Mouse (Mus musculus) MEL (cell line): ENCODE measurements around the gene Macrod1. TPM values are rescaled to one million over a fixed set of nuclear protein-coding genes. Genes with fewer than 3 reads are reported as not detected.

Source experiments
- DNase-seq: peaks from one replicate; pipeline ENCODE4 v3.0.0; 2011; ENCODE audit warnings: low read depth, low spot score
- H3K27ac ChIP-seq: 2 replicates; pipeline ENCODE4 v1.5.1; 2012; ENCODE audit warnings: low read depth, mild to moderate bottlenecking, control low read depth, low read length, moderate library complexity; ENCODE audit not compliant: control insufficient read depth
- H3K27me3 ChIP-seq, 2 experiments: fragments of 150-350 bp in 1 of 2; sonication (generic) in 1 of 2; 2 replicates each; pipeline ENCODE4 v1.6.1; 2012; ENCODE audit warnings: low read length in 2 of 2, mild to moderate bottlenecking in 2 of 2, improper control_type of control experiment in 1 of 2, moderate library complexity in 1 of 2; ENCODE audit not compliant: insufficient read depth in 2 of 2, control insufficient read depth in 1 of 2
- H3K36me3 ChIP-seq, 2 experiments: 2 replicates each; pipeline ENCODE4 v1.6.1; 2012 to 2014; ENCODE audit warnings: low read length in 2 of 2, improper control_type of control experiment in 1 of 2, inconsistent platforms in 1 of 2, mild to moderate bottlenecking in 1 of 2; ENCODE audit not compliant: insufficient read depth in 2 of 2, control insufficient read depth in 1 of 2
- H3K4me1 ChIP-seq, 2 experiments: fragments of 150-350 bp in 1 of 2; sonication (generic) in 1 of 2; 2 replicates each; pipeline ENCODE4 v1.6.1; 2012; ENCODE audit warnings: low read length in 2 of 2, improper control_type of control experiment in 1 of 2, mild to moderate bottlenecking in 1 of 2; ENCODE audit not compliant: insufficient read depth in 2 of 2, control insufficient read depth in 1 of 2
- H3K4me3 ChIP-seq, 2 experiments: fragments of 150-350 bp in 1 of 2; sonication (generic) in 1 of 2; 2 replicates each; pipeline ENCODE4 v1.5.1; 2012; ENCODE audit warnings: low read depth in 2 of 2, low read length in 2 of 2, mild to moderate bottlenecking in 2 of 2, moderate library complexity in 2 of 2, control low read depth in 1 of 2, improper control_type of control experiment in 1 of 2; ENCODE audit not compliant: control insufficient read depth in 1 of 2, insufficient read depth in 1 of 2
- H3K79me2 ChIP-seq: 2 replicates; pipeline ENCODE4 v1.6.1; 2012; ENCODE audit warnings: mild to moderate bottlenecking, low read length, moderate library complexity; ENCODE audit not compliant: control insufficient read depth, poor library complexity, insufficient read depth
- H3K9ac ChIP-seq: 2 replicates; pipeline ENCODE4 v1.6.1; 2012; ENCODE audit warnings: low read depth, mild to moderate bottlenecking, control low read depth, low read length, moderate library complexity; ENCODE audit not compliant: control insufficient read depth, poor library complexity, severe bottlenecking
- H3K9me3 ChIP-seq: fragments of 150-350 bp; sonication (generic); replicated peaks from 2 replicates; pipeline ENCODE4 v1.6.1; 2012; ENCODE audit warnings: mild to moderate bottlenecking, low read length, improper control_type of control experiment, moderate library complexity; ENCODE audit not compliant: insufficient read depth
- CHD1 ChIP-seq: IDR thresholded peaks from 2 replicates; pipeline ENCODE4 v1.6.1; 2012; ENCODE audit warnings: low read depth, mild to moderate bottlenecking, inconsistent platforms, low read length, improper control_type of control experiment
- CHD2 ChIP-seq: IDR thresholded peaks from 2 replicates; pipeline ENCODE4 v1.6.1; 2011; ENCODE audit warnings: low read length, improper control_type of control experiment
- CTCF ChIP-seq, 3 experiments: IDR thresholded peaks in 2 of 3; conservative IDR thresholded peaks in 1 of 3; 2 replicates each; pipeline ENCODE4 v1.5.1; 2011 to 2012; ENCODE audit warnings: low read length in 3 of 3, low read depth in 2 of 3, mild to moderate bottlenecking in 2 of 3, improper control_type of control experiment in 1 of 3, inconsistent platforms in 1 of 3, mixed read lengths in 1 of 3, moderate library complexity in 1 of 3; ENCODE audit not compliant: control insufficient read depth in 1 of 3, insufficient read depth in 1 of 3, poor library complexity in 1 of 3, severe bottlenecking in 1 of 3
- E2F4 ChIP-seq: IDR thresholded peaks from 2 replicates; pipeline ENCODE4 v1.6.1; 2011; ENCODE audit warnings: low read depth, low read length, improper control_type of control experiment, borderline replicate concordance
- EP300 ChIP-seq, 2 experiments: IDR thresholded peaks; 2 replicates each; pipeline ENCODE4 v1.6.1; 2011; ENCODE audit warnings: improper control_type of control experiment in 2 of 2, low read length in 2 of 2, low read depth in 1 of 2, mild to moderate bottlenecking in 1 of 2
- ETS1 ChIP-seq: IDR thresholded peaks from 2 replicates; pipeline ENCODE4 v1.6.1; 2012; ENCODE audit warnings: low read depth, mild to moderate bottlenecking, inconsistent platforms, low read length, improper control_type of control experiment, moderate library complexity
- GABPA ChIP-seq: IDR thresholded peaks from 2 replicates; pipeline ENCODE4 v1.6.1; 2012; ENCODE audit warnings: low read depth, mild to moderate bottlenecking, inconsistent platforms, low read length, improper control_type of control experiment, moderate library complexity
- GATA1 ChIP-seq: IDR thresholded peaks from 2 replicates; pipeline ENCODE4 v1.6.1; 2011; ENCODE audit warnings: low read depth, low read length, improper control_type of control experiment
- HCFC1 ChIP-seq: IDR thresholded peaks from 2 replicates; pipeline ENCODE4 v1.6.1; 2012; ENCODE audit warnings: low read depth, mild to moderate bottlenecking, inconsistent platforms, low read length, improper control_type of control experiment, moderate library complexity
- JUND ChIP-seq: IDR thresholded peaks from 2 replicates; pipeline ENCODE4 v1.6.1; 2011; ENCODE audit warnings: low read depth, mild to moderate bottlenecking, improper control_type of control experiment, low read length
- MAX ChIP-seq: IDR thresholded peaks from 2 replicates; pipeline ENCODE4 v1.6.1; 2011; ENCODE audit warnings: low read length, improper control_type of control experiment
- MAZ ChIP-seq: IDR thresholded peaks from 2 replicates; pipeline ENCODE4 v1.6.1; 2012; ENCODE audit warnings: low read depth, mild to moderate bottlenecking, inconsistent platforms, low read length, improper control_type of control experiment
- MEF2A ChIP-seq: IDR thresholded peaks from 2 replicates; pipeline ENCODE4 v1.6.1; 2014; ENCODE audit warnings: low read depth, mild to moderate bottlenecking, inconsistent platforms, low read length, improper control_type of control experiment; ENCODE audit not compliant: poor library complexity, insufficient replicate concordance, severe bottlenecking; ENCODE audit errors: extremely low read depth
- MXI1 ChIP-seq: IDR thresholded peaks from 2 replicates; pipeline ENCODE4 v1.6.1; 2011; ENCODE audit warnings: mild to moderate bottlenecking, low read depth, low read length, improper control_type of control experiment
- MYB ChIP-seq: IDR thresholded peaks from 2 replicates; pipeline ENCODE4 v1.6.1; 2011; ENCODE audit warnings: mild to moderate bottlenecking, low read depth, low read length, improper control_type of control experiment
- MYC ChIP-seq: IDR thresholded peaks from 2 replicates; pipeline ENCODE4 v1.6.1; 2011; ENCODE audit warnings: low read depth, mild to moderate bottlenecking, low read length, improper control_type of control experiment, moderate library complexity
- NRF1 ChIP-seq: IDR thresholded peaks from 2 replicates; pipeline ENCODE4 v1.6.1; 2014; ENCODE audit warnings: low read depth, mild to moderate bottlenecking, inconsistent platforms, low read length, improper control_type of control experiment, moderate library complexity; ENCODE audit not compliant: poor library complexity, insufficient read depth, severe bottlenecking
- POLR2AphosphoS2 ChIP-seq: IDR thresholded peaks from 2 replicates; pipeline ENCODE4 v1.6.1; 2011; ENCODE audit warnings: low read length, improper control_type of control experiment
- POLR2AphosphoS5 ChIP-seq: IDR thresholded peaks from 2 replicates; pipeline ENCODE4 v1.6.1; 2012; ENCODE audit warnings: low read depth, borderline replicate concordance, mild to moderate bottlenecking, inconsistent platforms, low read length, moderate library complexity, mixed read lengths
- RAD21 ChIP-seq: IDR thresholded peaks from 2 replicates; pipeline ENCODE4 v1.6.1; 2011; ENCODE audit warnings: mild to moderate bottlenecking, low read depth, low read length, improper control_type of control experiment
- TAL1 ChIP-seq: IDR thresholded peaks from 2 replicates; pipeline ENCODE4 v1.6.1; 2012; ENCODE audit warnings: mild to moderate bottlenecking, inconsistent platforms, low read length, moderate library complexity, mixed read lengths
- TCF12 ChIP-seq: IDR thresholded peaks from 2 replicates; pipeline ENCODE4 v1.6.1; 2014; ENCODE audit warnings: low read depth, mild to moderate bottlenecking, inconsistent platforms, low read length, improper control_type of control experiment, moderate library complexity
- UBTF ChIP-seq: IDR thresholded peaks from 2 replicates; pipeline ENCODE4 v1.6.1; 2012; ENCODE audit warnings: low read depth, mild to moderate bottlenecking, inconsistent platforms, low read length, improper control_type of control experiment, moderate library complexity, borderline replicate concordance; ENCODE audit not compliant: insufficient read depth
- USF1 ChIP-seq: IDR thresholded peaks from 2 replicates; pipeline ENCODE4 v1.6.1; 2014; ENCODE audit warnings: low read depth, mild to moderate bottlenecking, inconsistent platforms, low read length, improper control_type of control experiment, moderate library complexity
- USF2 ChIP-seq, 2 experiments: IDR thresholded peaks; 2 replicates each; pipeline ENCODE4 v1.6.1; 2011 to 2012; ENCODE audit warnings: improper control_type of control experiment in 2 of 2, low read length in 2 of 2, borderline replicate concordance in 1 of 2, inconsistent platforms in 1 of 2, low read depth in 1 of 2, mild to moderate bottlenecking in 1 of 2; ENCODE audit not compliant: insufficient read depth in 1 of 2
- ZC3H11A ChIP-seq: IDR thresholded peaks from 2 replicates; pipeline ENCODE4 v1.6.1; 2012; ENCODE audit warnings: low read depth, mild to moderate bottlenecking, inconsistent platforms, low read length, improper control_type of control experiment
- ZKSCAN1 ChIP-seq: IDR thresholded peaks from 2 replicates; pipeline ENCODE4 v1.6.1; 2012; ENCODE audit warnings: low read depth, mild to moderate bottlenecking, inconsistent platforms, low read length, improper control_type of control experiment, moderate library complexity
- ZMIZ1 ChIP-seq: IDR thresholded peaks from 2 replicates; pipeline ENCODE4 v1.6.1; 2012; ENCODE audit warnings: low read depth, mild to moderate bottlenecking, inconsistent platforms, low read length, improper control_type of control experiment, moderate library complexity
- ZNF384 ChIP-seq: IDR thresholded peaks from 2 replicates; pipeline ENCODE4 v1.6.1; 2012; ENCODE audit warnings: low read depth, mild to moderate bottlenecking, inconsistent platforms, low read length, improper control_type of control experiment
- polyA plus RNA-seq, 2 experiments: library from polyadenylated mRNA; stranded (reverse) in 1 of 2; unstranded in 1 of 2; fragments of >175 nt in 1 of 2; fragments of >200 nt in 1 of 2; gene quantifications; 2 replicates each; pipeline versions ENCODE4 v1.2.1 to v1.2.4; 2012; ENCODE audit warnings: low replicate concordance in 2 of 2, low read depth in 1 of 2; ENCODE audit not compliant: insufficient read length in 2 of 2, insufficient read depth in 1 of 2, missing spikeins in 1 of 2
- total RNA-seq: library from RNA; depleted of rRNA; stranded (reverse); fragments of 300-350 nt; gene quantifications from 2 replicates; pipeline ENCODE4 v1.2.3, GENCODE M21; 2012

The Macrod1 gene
- total and polyA plus RNA-seq, 3 experiments, result 4.5 to 15.7 TPM; not detected in 1

DNA sequence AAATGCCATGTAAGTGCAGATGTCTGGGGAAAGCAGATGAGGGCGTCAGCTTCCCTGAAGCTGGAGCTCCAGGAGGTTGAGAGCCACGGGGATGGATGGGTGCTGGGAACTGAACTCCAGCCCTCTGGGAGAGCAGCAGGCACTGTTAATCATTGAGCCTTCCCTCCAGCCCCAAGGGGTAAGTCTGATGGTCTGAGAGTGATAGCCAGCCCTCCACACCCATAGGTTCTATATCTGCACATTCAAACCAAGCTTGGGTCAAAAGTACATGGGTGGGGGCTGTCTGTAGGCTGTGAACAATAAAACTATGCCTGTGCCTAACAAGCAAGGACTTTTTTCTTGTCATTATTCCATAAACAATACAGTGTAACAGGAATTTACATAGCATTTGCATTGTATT, 70.3 kb downstream of the Macrod1 start:
- DNase-seq, result no peak
- Histone ChIP-seq H3K27ac (no peak overlapping the region), H3K9me3 (no peaks in the 10 kb centered on the region), H3K4me1 (no peaks in the 10 kb centered on the region), H3K9ac (no peak overlapping the region), H3K4me3 (no peak overlapping the region), H3K27me3 (no peaks in the 10 kb centered on the region), H3K36me3 (no peaks in the 10 kb centered on the region), H3K79me2 (no peaks in the 10 kb centered on the region)
- TF ChIP-seq TCF12, result no peak
- no peak for TF ChIP-seq GABPA
- TF ChIP-seq POLR2AphosphoS2, result no peak
- TF ChIP-seq TAL1, result no peak
- no peak for TF ChIP-seq MXI1
- TF ChIP-seq USF2 (IDR thresholded peaks at IDR 0.05; ENCODE audit: borderline replicate concordance in 1 of 2, insufficient read depth in 1 of 2, low read depth in 1 of 2, low read length in 2 of 2), result no peak
- no peak for TF ChIP-seq MYC
- no peak for TF ChIP-seq CTCF (IDR thresholded peaks at IDR 0.05 in 2 of 3, conservative IDR thresholded peaks at IDR 0.05 in 1 of 3; ENCODE audit: control insufficient read depth in 1 of 3, insufficient read depth in 1 of 3, low read depth in 2 of 3, low read length in 3 of 3, poor library complexity in 1 of 3, severe bottlenecking in 1 of 3)
- TF ChIP-seq E2F4, result no peak
- TF ChIP-seq ETS1, result no peak
- no peak for TF ChIP-seq JUND
- TF ChIP-seq MEF2A, result no peak
- no peak for TF ChIP-seq RAD21
- no peak for TF ChIP-seq HCFC1
- TF ChIP-seq NRF1, result no peak
- TF ChIP-seq ZC3H11A, result no peak
- TF ChIP-seq GATA1, result no peak
- no peak for TF ChIP-seq CHD2
- no peak for TF ChIP-seq MYB
- no peak for TF ChIP-seq CHD1

GRCm38 (mm10) chr19:7128551-7129475, 72.2 kb downstream of the Macrod1 start:
- H3K9ac ChIP-seq, result no peak overlapping the region
- no peaks in the 10 kb centered on the region for H3K36me3 ChIP-seq
- no peak overlapping the region for H3K4me3 ChIP-seq
- H3K27ac ChIP-seq, result no peak overlapping the region
- no peaks in the 10 kb centered on the region for H3K9me3 ChIP-seq
- no peaks in the 10 kb centered on the region for H3K27me3 ChIP-seq
- DNase-seq, result no peak
- no peaks in the 10 kb centered on the region for H3K4me1 ChIP-seq
- H3K79me2 ChIP-seq, result no peaks in the 10 kb centered on the region
- TF ChIP-seq MYB, result no peak
- TF ChIP-seq POLR2AphosphoS5, result no peak
- TF ChIP-seq POLR2AphosphoS2, result no peak
- no peak for TF ChIP-seq USF1
- no peak for TF ChIP-seq CTCF (IDR thresholded peaks at IDR 0.05 in 2 of 3, conservative IDR thresholded peaks at IDR 0.05 in 1 of 3; ENCODE audit: control insufficient read depth in 1 of 3, insufficient read depth in 1 of 3, low read depth in 2 of 3, low read length in 3 of 3, poor library complexity in 1 of 3, severe bottlenecking in 1 of 3)
- TF ChIP-seq EP300 (IDR thresholded peaks at IDR 0.05; ENCODE audit: low read depth in 1 of 2, low read length in 2 of 2), result no peak
- no peak for TF ChIP-seq TAL1
- TF ChIP-seq UBTF, result no peak
- no peak for TF ChIP-seq MAX
- no peak for TF ChIP-seq ZKSCAN1
- TF ChIP-seq RAD21, result no peak
- no peak for TF ChIP-seq ZNF384
- TF ChIP-seq MAZ, result no peak
- TF ChIP-seq USF2 (IDR thresholded peaks at IDR 0.05; ENCODE audit: borderline replicate concordance in 1 of 2, insufficient read depth in 1 of 2, low read depth in 1 of 2, low read length in 2 of 2), result no peak
- TF ChIP-seq ZMIZ1, result no peak
- TF ChIP-seq ETS1, result no peak
- no peak for TF ChIP-seq MEF2A
